Mouse (Mus musculus) mouse embryonic stem cell (cell line): ENCODE data around the gene Gimap7.
"Not testable (repeated sequence)": the region's sequence is repeated elsewhere in the genome, so short reads cannot be mapped to it uniquely, and the experiment has no call there.

Experiments
- in situ Hi-C, 2 experiments: fragments of 300-500 bp; cut with MboI; formaldehyde crosslinking; loops; 1 replicate in 1 of 2; 3 replicates in 1 of 2; pipeline ENCODE4 v1.14.3; 2019 to 2020; ENCODE audit warnings: low sequenced_read_pairs in 2 of 2, low pct_unique_long_range_greater_than_20kb in 1 of 2, mixed read lengths in 1 of 2; ENCODE audit not compliant: unreplicated experiment in 1 of 2

Gimap7 gene

GRCm38 (mm10) chr6:48718455-48718854 is at the start of gene Gimap7, which contains the start of gene Gm28053:
Gimap7 (plus strand) TSS chr6:48718621.
Gm28053 (plus strand) TSS chr6:48718607.
- in situ Hi-C loops, result no loop called here

- in situ Hi-C loops, result no loop called here
Measured at GRCm38 (mm10) chr6:48669446-48669969, 48.9 kb upstream of the Gimap7 start.

GRCm38 (mm10) chr6:48674291-48675058 is 43.9 kb upstream of the Gimap7 start:
- in situ Hi-C loops, result no loop called here

GRCm38 (mm10) chr6:48675400-48675930 is 43.0 kb upstream of the Gimap7 start:
- in situ Hi-C loops, result no loop called here

- in situ Hi-C loops, result no loop called here
Measured at GRCm38 (mm10) chr6:48675931-48676859, 42.2 kb upstream of the Gimap7 start, which contains the start of gene Gimap9. Gimap9 (plus strand) TSS chr6:48676129.

GRCm38 (mm10) chr6:48676860-48677415 is 41.5 kb upstream of the Gimap7 start:
- in situ Hi-C loops, result no loop called here

- in situ Hi-C loops, result no loop called here
Measured at GRCm38 (mm10) chr6:48677492-48678345, 40.7 kb upstream of the Gimap7 start.

GRCm38 (mm10) chr6:48678391-48678790 is 40.0 kb upstream of the Gimap7 start:
- in situ Hi-C loops, result no loop called here

GRCm38 (mm10) chr6:48679701-48680100 is 38.7 kb upstream of the Gimap7 start:
- in situ Hi-C loops, result no loop called here

GRCm38 (mm10) chr6:48680421-48680820 is 38.0 kb upstream of the Gimap7 start:
- in situ Hi-C loops, result no loop called here

- in situ Hi-C loops, result no loop called here
Measured at GRCm38 (mm10) chr6:48681472-48682090, 36.8 kb upstream of the Gimap7 start.

- in situ Hi-C loops, result no loop called here
Measured at GRCm38 (mm10) chr6:48682271-48682670, 36.1 kb upstream of the Gimap7 start.

GRCm38 (mm10) chr6:48683263-48683821 is 35.1 kb upstream of the Gimap7 start:
- in situ Hi-C loops, result not testable (repeated sequence)

GRCm38 (mm10) chr6:48684319-48684718 is 34.1 kb upstream of the Gimap7 start, which contains the start of gene Gimap4:
Gimap4 (plus strand) TSS chr6:48684549.
- in situ Hi-C loops, result no loop called here

- in situ Hi-C loops, result no loop called here
Measured at GRCm38 (mm10) chr6:48684806-48685205, 33.6 kb upstream of the Gimap7 start.

- in situ Hi-C loops, result no loop called here
Measured at GRCm38 (mm10) chr6:48685251-48685650, 33.2 kb upstream of the Gimap7 start.
